Mouse (Mus musculus): ENCODE results near the gene Cyfip2. TPM values are rescaled to one million over a fixed set of nuclear protein-coding genes. Genes with fewer than 3 reads are reported as not detected.
A peak's percentile ranks its signal among the peaks of the same experiment; 100 is the strongest.

Cyfip2 gene
- 13.4 TPM in 2 replicates for polyA plus RNA-seq (2014; fragmentation: Nextera tagmentation; extraction: Ambion mirVana)

DNA sequence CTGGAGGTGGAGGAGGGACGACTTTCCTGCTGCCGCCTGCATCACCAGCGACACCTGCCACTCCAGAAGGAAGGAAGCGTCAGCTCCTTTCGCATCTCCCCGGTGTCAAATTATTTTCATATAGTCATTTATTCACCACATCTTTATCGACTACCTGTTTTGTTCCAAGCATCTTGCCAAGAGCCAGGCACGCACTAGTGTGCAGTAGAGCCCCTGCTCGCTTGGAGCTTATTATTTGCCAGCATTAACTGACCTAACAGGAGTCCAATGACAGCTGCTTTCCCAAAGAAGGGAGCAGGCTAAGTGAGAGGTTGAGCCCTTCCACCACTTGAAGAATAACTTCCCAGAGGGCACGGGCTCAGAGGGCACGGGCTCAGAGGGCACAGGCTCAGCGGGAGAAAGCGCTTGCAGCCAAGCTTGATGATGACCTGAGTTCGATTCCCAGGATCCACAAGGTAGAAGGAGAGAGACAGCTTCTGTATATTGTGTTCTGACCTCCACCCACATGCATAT lies at the start of gene Cyfip2:
Cyfip2 (minus strand) TSS at position 337 of the 513 bp plus-strand sequence.
- 0 out of 2 replicates have a peak, but pooled peaks have one; percentile 26 for ATAC-seq (ENCODE audit: low read depth)
- peaks cover 19% of the 10 kb centered on the region for H3K4me1 ChIP-seq (ENCODE audit: control insufficient read depth, insufficient read depth, low read length)
- no peaks in the 10 kb centered on the region for H3K9me3 ChIP-seq (ENCODE audit: control insufficient read depth, low read length)
- H3K4me2 ChIP-seq (ENCODE audit: low read depth, low read length) = peak within 1 kb of the TSS; percentile 99
- H3K27me3 ChIP-seq (replicated peaks; ENCODE audit: control insufficient read depth, insufficient read depth, low read length) = peaks cover 11% of the 10 kb centered on the region
- peak within 1 kb of the TSS; percentile 74 for H3K4me3 ChIP-seq (ENCODE audit: low read depth, low read length)
- H3K36me3 ChIP-seq (ENCODE audit: control insufficient read depth, insufficient read depth, low read length) = no peaks in the 10 kb centered on the region
- no peak for DNase-seq (ENCODE audit: low spot score)
- peak within 1 kb of the TSS; percentile 63 for H3K9ac ChIP-seq (ENCODE audit: low read depth, low read length)
- no peak within 1 kb of the TSS for H3K27ac ChIP-seq (replicated peaks; ENCODE audit: low read depth, low read length)
- WGBS = 8% methylated on average over 11 of the region's 14 CpGs

DNA sequence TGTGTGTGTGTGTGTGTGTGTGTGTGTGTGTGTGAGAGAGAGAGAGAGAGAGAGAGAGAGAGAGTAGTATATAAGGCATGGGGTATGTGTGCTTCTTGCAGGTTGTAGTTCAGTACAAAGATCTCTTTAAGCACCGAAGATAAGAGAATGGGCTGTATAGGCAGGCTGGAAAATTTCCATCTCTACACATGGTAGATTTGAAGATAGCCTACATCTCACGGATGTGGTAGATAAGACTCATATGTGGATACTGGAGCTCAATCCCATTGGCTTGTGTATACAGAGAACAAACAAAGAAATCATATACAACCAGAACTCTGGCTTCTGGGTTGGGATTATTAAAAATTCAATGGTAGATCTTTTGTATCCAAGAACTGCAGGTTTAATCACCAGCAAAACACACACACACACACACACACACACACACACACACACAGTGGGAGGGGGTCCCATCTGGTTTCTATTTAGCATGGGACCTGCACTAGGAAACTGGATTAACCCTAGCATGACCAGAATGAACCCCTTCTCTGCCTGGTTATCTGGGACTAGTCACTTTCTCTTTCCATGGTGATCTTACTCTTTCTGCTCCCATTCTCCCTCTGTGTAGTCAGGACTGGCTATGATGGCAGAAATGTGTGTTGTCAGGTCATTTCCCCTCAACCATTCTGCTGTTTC lies 48.5 kb upstream of the Cyfip2 start:
- no peak for DNase-seq (ENCODE audit: low spot score)
- 46% methylated on average over 2 of the region's 2 CpGs for WGBS

DNA sequence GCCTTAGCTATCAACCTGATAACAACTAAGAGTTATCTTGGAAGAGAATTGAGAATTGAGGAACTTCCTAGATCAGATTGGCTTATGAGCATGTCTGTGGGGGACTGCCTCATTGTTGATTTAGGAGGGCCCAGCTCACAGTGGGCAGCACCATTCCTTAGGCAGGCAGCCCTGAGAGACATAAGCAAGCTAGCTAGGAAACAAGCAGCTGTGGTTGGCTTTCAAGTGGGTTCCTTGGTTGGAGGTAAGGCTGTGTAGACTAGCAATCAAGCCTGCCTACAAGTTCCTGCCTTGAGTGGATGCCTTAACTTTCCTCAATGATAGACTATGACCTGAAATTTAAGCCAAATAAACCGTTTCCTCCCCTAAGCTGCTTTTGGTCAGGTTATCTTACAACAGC lies 45.7 kb upstream of the Cyfip2 start:
- no peak overlapping the region for H3K27ac ChIP-seq (replicated peaks; ENCODE audit: low read depth, low read length)
- H3K9ac ChIP-seq (ENCODE audit: low read depth, low read length) = no peak overlapping the region
- ATAC-seq (ENCODE audit: low read depth) = no peak

More for the DNA sequence above, 48.5 kb upstream of the Cyfip2 start:
- Histone ChIP-seq H3K4me3 (ENCODE audit: low read depth, low read length) (no peak overlapping the region), H3K9me3 (ENCODE audit: control insufficient read depth, low read length) (no peaks in the 10 kb centered on the region), H3K27me3 (replicated peaks; ENCODE audit: control insufficient read depth, insufficient read depth, low read length) (no peaks in the 10 kb centered on the region), H3K27ac (replicated peaks; ENCODE audit: low read depth, low read length) (no peak overlapping the region), H3K36me3 (ENCODE audit: control insufficient read depth, insufficient read depth, low read length) (no peaks in the 10 kb centered on the region), H3K9ac (ENCODE audit: low read depth, low read length) (no peak overlapping the region), H3K4me1 (ENCODE audit: control insufficient read depth, insufficient read depth, low read length) (no peaks in the 10 kb centered on the region), H3K4me2 (ENCODE audit: low read depth, low read length) (no peak overlapping the region)
- ATAC-seq (ENCODE audit: low read depth) = no peak

DNA sequence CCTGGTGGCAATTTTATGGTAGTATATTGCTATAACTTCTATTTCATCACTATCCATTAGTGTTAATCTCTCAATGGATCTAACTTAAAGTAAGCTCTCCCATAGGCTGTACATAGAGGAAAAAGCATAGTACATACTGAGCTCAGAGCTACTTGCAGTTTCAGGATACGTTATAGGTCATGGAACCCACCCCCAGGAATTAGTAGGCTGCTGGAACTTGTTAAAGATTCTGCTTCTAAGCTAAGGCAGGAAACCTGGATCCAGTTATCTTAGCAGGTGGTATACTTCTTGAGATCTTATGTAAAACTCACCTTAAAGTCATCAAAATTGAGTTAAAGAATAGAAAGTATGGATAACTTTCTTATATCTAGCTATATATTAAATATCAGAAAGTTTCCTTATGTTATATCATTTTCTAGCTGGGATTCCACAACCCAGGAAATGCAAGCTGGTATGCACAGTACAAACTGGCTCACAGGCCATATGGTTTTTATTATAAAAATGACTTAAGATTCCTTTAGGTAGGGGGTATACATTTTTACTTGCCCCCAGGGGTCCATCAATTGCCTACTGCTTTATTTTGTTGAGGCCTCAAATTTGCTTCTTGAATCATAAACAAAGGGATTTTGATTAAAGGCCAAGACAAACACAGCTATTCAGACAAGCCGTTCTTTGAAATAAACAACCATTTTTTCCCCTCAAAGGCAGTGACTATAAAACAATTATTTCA lies 37.2 kb upstream of the Cyfip2 start:
- no peaks in the 10 kb centered on the region for H3K36me3 ChIP-seq (ENCODE audit: control insufficient read depth, insufficient read depth, low read length)
- no peaks in the 10 kb centered on the region for H3K9me3 ChIP-seq (ENCODE audit: control insufficient read depth, low read length)
- H3K4me3 ChIP-seq (ENCODE audit: low read depth, low read length) = no peak overlapping the region
- 17% methylated on average over 2 of the region's 2 CpGs for WGBS
- no peak overlapping the region for H3K27ac ChIP-seq (replicated peaks; ENCODE audit: low read depth, low read length)
- no peak overlapping the region for H3K9ac ChIP-seq (ENCODE audit: low read depth, low read length)
- no peaks in the 10 kb centered on the region for H3K27me3 ChIP-seq (replicated peaks; ENCODE audit: control insufficient read depth, insufficient read depth, low read length)
- peak; percentile 52 for DNase-seq (ENCODE audit: low spot score)
- ATAC-seq (ENCODE audit: low read depth) = no peak
- H3K4me1 ChIP-seq (ENCODE audit: control insufficient read depth, insufficient read depth, low read length) = no peaks in the 10 kb centered on the region; the same call in 1 of the 2 replicates
- no peak overlapping the region for H3K4me2 ChIP-seq (ENCODE audit: low read depth, low read length)

More for the DNA sequence above, 45.7 kb upstream of the Cyfip2 start:
- no peak for DNase-seq (ENCODE audit: low spot score)
- H3K9me3 ChIP-seq (ENCODE audit: control insufficient read depth, low read length) = no peaks in the 10 kb centered on the region
- no peaks in the 10 kb centered on the region for H3K27me3 ChIP-seq (replicated peaks; ENCODE audit: control insufficient read depth, insufficient read depth, low read length)
- WGBS = 64% methylated on average over 1 of the region's 1 CpGs
- no peaks in the 10 kb centered on the region for H3K4me1 ChIP-seq (ENCODE audit: control insufficient read depth, insufficient read depth, low read length)
- H3K4me3 ChIP-seq (ENCODE audit: low read depth, low read length) = no peak overlapping the region
- no peaks in the 10 kb centered on the region for H3K36me3 ChIP-seq (ENCODE audit: control insufficient read depth, insufficient read depth, low read length)
- H3K4me2 ChIP-seq (ENCODE audit: low read depth, low read length) = no peak overlapping the region

DNA sequence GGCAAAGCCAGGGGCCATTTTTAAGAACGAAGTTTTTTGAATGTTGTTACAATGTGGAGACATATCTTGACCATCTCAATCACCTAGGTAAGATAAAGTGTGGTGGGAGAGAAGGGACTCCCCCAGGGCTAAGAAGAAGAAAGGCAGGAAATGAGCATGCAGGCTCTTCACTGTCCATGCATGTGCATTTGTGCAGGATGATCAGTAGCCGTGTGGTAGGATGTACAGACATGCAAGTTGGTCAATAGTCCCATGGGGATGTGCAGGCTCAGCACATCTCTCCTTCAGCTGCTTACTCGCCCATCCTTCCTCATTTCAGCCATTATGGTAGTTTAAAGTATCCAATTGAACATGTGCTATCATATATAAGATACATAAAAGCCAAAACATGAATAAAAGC lies 35.8 kb upstream of the Cyfip2 start:
- Histone ChIP-seq H3K4me3 (ENCODE audit: low read depth, low read length) (no peak overlapping the region), H3K4me1 (ENCODE audit: control insufficient read depth, insufficient read depth, low read length) (no peaks in the 10 kb centered on the region; the same call in 1 of the 2 replicates), H3K27me3 (replicated peaks; ENCODE audit: control insufficient read depth, insufficient read depth, low read length) (no peaks in the 10 kb centered on the region), H3K27ac (replicated peaks; ENCODE audit: low read depth, low read length) (no peak overlapping the region), H3K36me3 (ENCODE audit: control insufficient read depth, insufficient read depth, low read length) (no peaks in the 10 kb centered on the region), H3K4me2 (ENCODE audit: low read depth, low read length) (no peak overlapping the region), H3K9me3 (ENCODE audit: control insufficient read depth, low read length) (no peaks in the 10 kb centered on the region), H3K9ac (ENCODE audit: low read depth, low read length) (no peak overlapping the region)
- no peak for ATAC-seq (ENCODE audit: low read depth)
- DNase-seq (ENCODE audit: low spot score) = no peak
- 83% methylated on average over 3 of the region's 3 CpGs for WGBS

DNA sequence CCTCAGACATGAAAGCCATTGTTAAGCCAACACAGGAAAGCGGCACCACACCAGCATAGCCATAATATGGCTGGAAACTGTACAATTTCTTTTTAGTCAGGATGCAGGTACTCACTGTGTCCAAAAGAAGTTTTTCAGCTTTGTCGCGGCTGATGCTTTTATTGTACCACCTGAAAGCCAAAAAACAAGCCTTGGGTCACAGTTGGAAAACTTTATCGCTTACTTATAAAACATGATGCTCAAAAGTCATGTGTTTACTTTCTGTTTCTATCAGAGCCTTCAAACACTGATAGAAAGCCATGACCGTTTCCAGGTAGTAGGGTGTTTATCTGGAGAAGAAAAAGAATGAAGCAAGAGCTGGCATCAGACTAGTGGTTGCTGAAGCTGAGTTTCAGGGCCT lies 35.1 kb upstream of the Cyfip2 start:
- Histone ChIP-seq H3K4me1 (ENCODE audit: control insufficient read depth, insufficient read depth, low read length) (no peaks in the 10 kb centered on the region; the same call in 1 of the 2 replicates), H3K9me3 (ENCODE audit: control insufficient read depth, low read length) (no peaks in the 10 kb centered on the region), H3K27ac (replicated peaks; ENCODE audit: low read depth, low read length) (no peak overlapping the region), H3K4me2 (ENCODE audit: low read depth, low read length) (no peak overlapping the region), H3K36me3 (ENCODE audit: control insufficient read depth, insufficient read depth, low read length) (no peaks in the 10 kb centered on the region), H3K4me3 (ENCODE audit: low read depth, low read length) (no peak overlapping the region), H3K27me3 (replicated peaks; ENCODE audit: control insufficient read depth, insufficient read depth, low read length) (no peaks in the 10 kb centered on the region), H3K9ac (ENCODE audit: low read depth, low read length) (no peak overlapping the region)
- DNase-seq (ENCODE audit: low spot score) (no peak), ATAC-seq (ENCODE audit: low read depth) (no peak)
- WGBS = 84% methylated on average over 5 of the region's 5 CpGs

DNA sequence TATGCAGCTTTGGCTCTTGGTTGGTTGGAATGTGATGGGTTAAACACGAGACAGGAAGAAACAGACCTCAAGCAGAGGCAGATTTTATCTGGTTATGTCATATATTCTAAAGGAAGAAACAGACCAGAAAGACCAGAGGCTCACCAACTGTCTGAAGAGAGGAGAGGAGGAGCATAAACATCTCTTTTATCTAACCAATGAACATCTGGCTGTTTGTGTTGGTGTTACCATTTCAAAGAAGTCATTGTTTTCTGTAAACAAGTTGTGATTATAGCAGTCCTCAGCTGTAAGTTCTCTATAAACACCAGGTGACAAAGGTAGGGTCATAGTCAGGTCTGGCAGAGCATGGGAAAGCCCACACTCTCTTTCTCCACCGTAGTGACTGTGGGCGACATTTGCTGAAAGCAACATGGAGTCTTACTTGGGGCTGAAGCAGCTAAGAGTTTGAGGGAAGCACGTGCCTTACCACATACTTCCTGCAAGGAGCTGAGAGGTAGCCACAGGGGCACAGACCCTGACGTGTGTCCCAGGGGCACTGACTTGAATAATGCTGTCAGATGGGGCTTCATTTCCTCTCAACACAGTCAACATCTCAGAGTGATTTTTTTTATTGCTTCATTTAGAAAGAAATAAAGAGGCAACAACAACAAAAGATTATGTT lies 31.4 kb upstream of the Cyfip2 start:
- Histone ChIP-seq H3K27me3 (replicated peaks; ENCODE audit: control insufficient read depth, insufficient read depth, low read length) (no peaks in the 10 kb centered on the region), H3K4me2 (ENCODE audit: low read depth, low read length) (no peak overlapping the region), H3K27ac (replicated peaks; ENCODE audit: low read depth, low read length) (no peak overlapping the region), H3K9me3 (ENCODE audit: control insufficient read depth, low read length) (no peaks in the 10 kb centered on the region), H3K36me3 (ENCODE audit: control insufficient read depth, insufficient read depth, low read length) (no peaks in the 10 kb centered on the region), H3K9ac (ENCODE audit: low read depth, low read length) (no peak overlapping the region), H3K4me3 (ENCODE audit: low read depth, low read length) (no peak overlapping the region), H3K4me1 (ENCODE audit: control insufficient read depth, insufficient read depth, low read length) (no peaks in the 10 kb centered on the region)
- ATAC-seq (ENCODE audit: low read depth) (no peak), DNase-seq (ENCODE audit: low spot score) (no peak)
- WGBS = 37% methylated on average over 5 of the region's 5 CpGs

DNA sequence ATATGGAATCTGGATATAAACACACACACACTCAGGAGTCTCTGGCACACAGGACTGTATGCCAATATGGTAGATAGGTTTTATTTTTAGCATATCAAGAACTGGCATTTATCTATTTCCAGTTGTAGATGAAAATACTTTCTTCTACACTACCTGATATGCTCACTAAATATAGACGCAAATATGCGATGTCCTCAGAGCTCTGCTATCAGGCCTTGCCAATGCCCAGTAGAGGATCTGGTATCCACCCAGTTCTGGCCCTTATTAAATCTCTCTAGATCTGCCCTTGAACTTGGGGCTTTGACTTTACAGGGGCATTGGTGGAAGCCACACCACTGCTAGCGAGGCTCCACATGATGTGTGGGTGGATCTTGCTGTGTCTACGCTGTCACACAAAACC lies 29.3 kb upstream of the Cyfip2 start:
- H3K36me3 ChIP-seq (ENCODE audit: control insufficient read depth, insufficient read depth, low read length) = no peaks in the 10 kb centered on the region
- H3K4me1 ChIP-seq (ENCODE audit: control insufficient read depth, insufficient read depth, low read length) = no peaks in the 10 kb centered on the region
- no peaks in the 10 kb centered on the region for H3K9me3 ChIP-seq (ENCODE audit: control insufficient read depth, low read length)
- ATAC-seq (ENCODE audit: low read depth) (no peak), DNase-seq (ENCODE audit: low spot score) (no peak)
- H3K27ac ChIP-seq (replicated peaks; ENCODE audit: low read depth, low read length) = no peak overlapping the region
- H3K27me3 ChIP-seq (replicated peaks; ENCODE audit: control insufficient read depth, insufficient read depth, low read length) = no peaks in the 10 kb centered on the region
- 91% methylated on average over 4 of the region's 4 CpGs for WGBS
- H3K4me3 ChIP-seq (ENCODE audit: low read depth, low read length) = no peak overlapping the region
- H3K4me2 ChIP-seq (ENCODE audit: low read depth, low read length) = no peak overlapping the region
- H3K9ac ChIP-seq (ENCODE audit: low read depth, low read length) = no peak overlapping the region
